Mouse (Mus musculus) MEL (cell line): ENCODE results near the gene Araf.

Source experiments
- CHD2 ChIP-seq: IDR thresholded peaks from 2 replicates; pipeline ENCODE4 v1.6.1; 2011; ENCODE audit warnings: low read length, improper control_type of control experiment
- CTCF ChIP-seq, 3 experiments: IDR thresholded peaks in 2 of 3; conservative IDR thresholded peaks in 1 of 3; 2 replicates each; pipeline ENCODE4 v1.5.1; 2011 to 2012; ENCODE audit warnings: low read length in 3 of 3, low read depth in 2 of 3, mild to moderate bottlenecking in 2 of 3, improper control_type of control experiment in 1 of 3, inconsistent platforms in 1 of 3, mixed read lengths in 1 of 3, moderate library complexity in 1 of 3; ENCODE audit not compliant: control insufficient read depth in 1 of 3, insufficient read depth in 1 of 3, poor library complexity in 1 of 3, severe bottlenecking in 1 of 3
- E2F4 ChIP-seq: IDR thresholded peaks from 2 replicates; pipeline ENCODE4 v1.6.1; 2011; ENCODE audit warnings: low read depth, low read length, improper control_type of control experiment, borderline replicate concordance
- ELF1 ChIP-seq: IDR thresholded peaks from 2 replicates; pipeline ENCODE4 v1.6.1; 2014; ENCODE audit warnings: low read depth, mild to moderate bottlenecking, inconsistent platforms, low read length, improper control_type of control experiment, moderate library complexity
- EP300 ChIP-seq, 2 experiments: IDR thresholded peaks; 2 replicates each; pipeline ENCODE4 v1.6.1; 2011; ENCODE audit warnings: improper control_type of control experiment in 2 of 2, low read length in 2 of 2, low read depth in 1 of 2, mild to moderate bottlenecking in 1 of 2
- GATA1 ChIP-seq: IDR thresholded peaks from 2 replicates; pipeline ENCODE4 v1.6.1; 2011; ENCODE audit warnings: low read depth, low read length, improper control_type of control experiment
- HCFC1 ChIP-seq: IDR thresholded peaks from 2 replicates; pipeline ENCODE4 v1.6.1; 2012; ENCODE audit warnings: low read depth, mild to moderate bottlenecking, inconsistent platforms, low read length, improper control_type of control experiment, moderate library complexity
- MAFK ChIP-seq: IDR thresholded peaks from 2 replicates; pipeline ENCODE4 v1.6.1; 2011; ENCODE audit warnings: low read depth, mild to moderate bottlenecking, low read length, improper control_type of control experiment, borderline replicate concordance
- MAZ ChIP-seq: IDR thresholded peaks from 2 replicates; pipeline ENCODE4 v1.6.1; 2012; ENCODE audit warnings: low read depth, mild to moderate bottlenecking, inconsistent platforms, low read length, improper control_type of control experiment
- POLR2A ChIP-seq, 2 experiments: IDR thresholded peaks; 2 replicates each; pipeline ENCODE4 v1.6.1; 2011 to 2012; ENCODE audit warnings: low read length in 2 of 2, mild to moderate bottlenecking in 2 of 2, control low read depth in 1 of 2, improper control_type of control experiment in 1 of 2, low read depth in 1 of 2, moderate library complexity in 1 of 2; ENCODE audit not compliant: control insufficient read depth in 1 of 2, insufficient read depth in 1 of 2, poor library complexity in 1 of 2
- POLR2AphosphoS5 ChIP-seq: IDR thresholded peaks from 2 replicates; pipeline ENCODE4 v1.6.1; 2012; ENCODE audit warnings: low read depth, borderline replicate concordance, mild to moderate bottlenecking, inconsistent platforms, low read length, moderate library complexity, mixed read lengths
- USF2 ChIP-seq, 2 experiments: IDR thresholded peaks; 2 replicates each; pipeline ENCODE4 v1.6.1; 2011 to 2012; ENCODE audit warnings: improper control_type of control experiment in 2 of 2, low read length in 2 of 2, borderline replicate concordance in 1 of 2, inconsistent platforms in 1 of 2, low read depth in 1 of 2, mild to moderate bottlenecking in 1 of 2; ENCODE audit not compliant: insufficient read depth in 1 of 2

GRCm38 (mm10) chrX:20787309-20787708 lies 10.3 kb upstream of the Araf start:
- TF ChIP-seq CTCF (IDR thresholded peaks at IDR 0.05 in 2 of 3, conservative IDR thresholded peaks at IDR 0.05 in 1 of 3; ENCODE audit: control insufficient read depth in 1 of 3, insufficient read depth in 1 of 3, low read depth in 2 of 3, low read length in 3 of 3, poor library complexity in 1 of 3, severe bottlenecking in 1 of 3) (no peak), CHD2 (no peak), E2F4 (no peak), GATA1 (no peak), POLR2A (IDR thresholded peaks at IDR 0.05; ENCODE audit: control insufficient read depth in 1 of 2, insufficient read depth in 1 of 2, low read depth in 1 of 2, low read length in 2 of 2, poor library complexity in 1 of 2) (no peak), HCFC1 (no peak), MAFK (no peak), ELF1 (no peak), MAZ (no peak), EP300 (IDR thresholded peaks at IDR 0.05; ENCODE audit: low read depth in 1 of 2, low read length in 2 of 2) (no peak), USF2 (IDR thresholded peaks at IDR 0.05; ENCODE audit: borderline replicate concordance in 1 of 2, insufficient read depth in 1 of 2, low read depth in 1 of 2, low read length in 2 of 2) (no peak), POLR2AphosphoS5 (no peak)
